Mouse (Mus musculus) stomach, embryonic 14.5 days (tissue): ENCODE measurements around the gene Kat7. TPM values are rescaled to one million over a fixed set of nuclear protein-coding genes. Genes with fewer than 3 reads are reported as not detected.

Experiments used
- ATAC-seq: fragments of 200-750 bp; cut with Nextera tagmentation; 2 replicates; pipeline ENCODE4 v1.8.0; 2017; ENCODE audit warnings: low read depth, moderate TSS enrichment; ENCODE audit not compliant: insufficient number of reproducible peaks, insufficient read depth, low FRiP score
- H3K27ac ChIP-seq: fragments of 300-500 bp; sonication (generic); 2 replicates; pipeline ENCODE4 v1.5.1; 2014; ENCODE audit warnings: mild to moderate bottlenecking, low read length, moderate library complexity, mixed read lengths
- H3K27me3 ChIP-seq: fragments of 300-500 bp; sonication (generic); 2 replicates; pipeline ENCODE4 v1.6.1; 2014; ENCODE audit warnings: low read length, control low read depth, mixed read lengths; ENCODE audit not compliant: control insufficient read depth, insufficient read depth
- H3K36me3 ChIP-seq: fragments of 300-500 bp; sonication (generic); 2 replicates; pipeline ENCODE4 v1.6.1; 2014; ENCODE audit warnings: mild to moderate bottlenecking, control low read depth, low read length, moderate library complexity, mixed read lengths; ENCODE audit not compliant: control insufficient read depth, insufficient read depth
- H3K4me1 ChIP-seq: fragments of 300-500 bp; sonication (generic); 2 replicates; pipeline ENCODE4 v1.6.1; 2014; ENCODE audit warnings: low read length, control low read depth, mixed read lengths; ENCODE audit not compliant: control insufficient read depth, insufficient read depth
- H3K4me2 ChIP-seq: fragments of 300-500 bp; sonication (generic); replicated peaks from 2 replicates; pipeline ENCODE4 v1.6.1; 2014; ENCODE audit warnings: low read depth, low read length, control low read depth
- H3K4me3 ChIP-seq: fragments of 300-500 bp; sonication (generic); 2 replicates; pipeline ENCODE4 v1.5.1; 2014; ENCODE audit warnings: low read depth, low read length, control low read depth
- H3K9ac ChIP-seq: fragments of 300-500 bp; sonication (generic); replicated peaks from 2 replicates; pipeline ENCODE4 v1.6.1; 2014; ENCODE audit warnings: low read depth, mild to moderate bottlenecking, control low read depth, low read length, moderate library complexity, mixed read lengths
- H3K9me3 ChIP-seq: fragments of 300-500 bp; sonication (generic); 2 replicates; pipeline ENCODE4 v1.6.1; 2016; ENCODE audit warnings: low read depth, low read length, control low read depth; ENCODE audit not compliant: control insufficient read depth
- WGBS: fragments of 180-500 bp; shearing (Covaris S2); extraction: QIAGEN DNeasy Blood & Tissue Kit; methylation state at CpG from one replicate; pipeline ENCODE4 v1.1.7; 2014; 5-methylcytosine and 5-hydroxymethylcytosine counted together
- polyA plus RNA-seq: library from polyadenylated mRNA; unstranded; fragments of >200 nt; fragmentation: Nextera tagmentation; extraction: Ambion mirVana; gene quantifications from 2 replicates; pipeline ENCODE4 v1.2.1, GENCODE M21; 2014

Kat7 gene
- polyA plus RNA-seq, 1 experiment from 2014 or later: 60.8 TPM

DNA sequence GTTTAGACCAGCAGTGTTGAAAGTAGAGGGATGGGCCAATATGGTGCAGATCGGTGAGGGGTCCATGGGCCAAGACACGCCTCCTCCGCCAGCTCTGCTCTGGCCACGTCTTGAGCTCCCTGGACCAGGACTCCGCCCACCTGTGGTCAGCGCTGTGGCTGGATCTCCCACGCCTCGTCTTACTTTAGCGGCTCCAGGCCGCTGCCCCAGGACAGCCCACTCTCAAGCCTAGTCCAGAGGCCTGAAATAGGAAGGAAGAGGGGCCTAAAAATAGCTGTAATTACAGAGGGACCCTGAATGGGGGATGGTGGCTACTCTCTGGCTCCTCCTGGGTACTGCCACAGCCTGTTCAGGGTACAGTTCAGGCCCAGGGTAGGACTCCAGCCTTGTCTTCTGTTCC lies 59.9 kb downstream of the Kat7 start:
- H3K9ac ChIP-seq: no peak overlapping the region
- 0 out of 2 replicates have a peak, but pooled peaks have one; percentile 16 for ATAC-seq
- no peaks in the 10 kb centered on the region for H3K4me1 ChIP-seq
- WGBS: 37% methylated on average over 10 of the region's 10 CpGs
- H3K4me2 ChIP-seq: no peak overlapping the region
- no peaks in the 10 kb centered on the region for H3K27me3 ChIP-seq
- no peaks in the 10 kb centered on the region for H3K9me3 ChIP-seq
- H3K4me3 ChIP-seq: no peak overlapping the region
- H3K36me3 ChIP-seq: no peaks in the 10 kb centered on the region
- H3K27ac ChIP-seq: no peak overlapping the region

DNA sequence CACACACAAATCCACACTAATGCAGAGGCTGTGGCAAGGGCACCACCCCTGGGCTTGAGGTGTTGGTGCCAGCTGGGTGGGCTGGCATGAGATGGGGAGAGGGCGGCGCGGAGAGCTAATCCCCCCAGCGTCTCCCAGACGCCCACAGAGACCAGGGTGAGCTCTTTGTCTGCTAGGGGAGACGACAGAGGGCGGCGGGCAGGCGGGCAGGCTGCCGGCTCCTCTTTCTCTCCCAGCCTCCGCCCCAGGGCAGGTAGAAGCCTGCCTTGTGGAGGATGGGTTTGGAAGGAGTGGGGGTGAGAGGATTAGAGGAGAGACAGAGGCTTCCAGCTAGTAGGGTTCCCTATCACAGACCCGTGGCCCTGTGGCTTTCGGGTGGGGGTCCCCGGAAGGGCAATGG lies 63.0 kb downstream of the Kat7 start:
- Histone ChIP-seq H3K9ac (no peak overlapping the region), H3K4me3 (no peak overlapping the region), H3K4me1 (no peaks in the 10 kb centered on the region), H3K4me2 (no peak overlapping the region), H3K27me3 (no peaks in the 10 kb centered on the region), H3K27ac (no peak overlapping the region), H3K36me3 (no peaks in the 10 kb centered on the region), H3K9me3 (no peaks in the 10 kb centered on the region)
- WGBS: 43% methylated on average over 14 of the region's 14 CpGs
- ATAC-seq: no peak

GRCm38 (mm10) chr11:95245456-95245855 lies 64.6 kb downstream of the Kat7 start:
- no peak for ATAC-seq
- H3K36me3 ChIP-seq: no peaks in the 10 kb centered on the region
- H3K27me3 ChIP-seq: no peaks in the 10 kb centered on the region
- no peaks in the 10 kb centered on the region for H3K4me1 ChIP-seq
- no peak overlapping the region for H3K4me3 ChIP-seq
- WGBS: 58% methylated on average over 7 of the region's 7 CpGs
- no peak overlapping the region for H3K9ac ChIP-seq
- H3K4me2 ChIP-seq: no peak overlapping the region
- H3K9me3 ChIP-seq: no peaks in the 10 kb centered on the region
- no peak overlapping the region for H3K27ac ChIP-seq

DNA sequence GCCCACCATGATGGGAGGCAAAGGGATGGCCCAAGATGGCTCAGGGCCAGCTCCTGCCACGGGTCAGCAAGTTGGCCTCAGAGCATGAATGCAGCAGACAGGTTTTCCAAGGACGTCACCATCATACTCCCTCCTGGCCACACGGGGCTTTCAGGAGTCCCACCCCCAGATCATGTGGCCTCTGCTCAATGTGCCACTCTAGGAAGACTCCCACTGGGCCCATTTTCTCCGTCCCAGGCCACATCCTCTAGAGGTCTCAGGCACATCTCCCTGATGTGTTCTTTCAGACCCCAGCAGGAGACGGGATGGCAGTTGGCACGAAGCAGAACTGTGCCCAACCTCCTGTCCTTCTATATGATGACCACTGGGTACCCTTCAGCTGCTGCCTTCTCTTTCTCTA lies 67.4 kb downstream of the Kat7 start:
- WGBS: 63% methylated on average over 6 of the region's 6 CpGs
- no peak overlapping the region for H3K4me3 ChIP-seq
- no peak overlapping the region for H3K27ac ChIP-seq
- ATAC-seq: no peak
- no peaks in the 10 kb centered on the region for H3K27me3 ChIP-seq
- no peak overlapping the region for H3K4me2 ChIP-seq
- H3K36me3 ChIP-seq: no peaks in the 10 kb centered on the region
- no peaks in the 10 kb centered on the region for H3K4me1 ChIP-seq
- H3K9ac ChIP-seq: no peak overlapping the region
- no peaks in the 10 kb centered on the region for H3K9me3 ChIP-seq

DNA sequence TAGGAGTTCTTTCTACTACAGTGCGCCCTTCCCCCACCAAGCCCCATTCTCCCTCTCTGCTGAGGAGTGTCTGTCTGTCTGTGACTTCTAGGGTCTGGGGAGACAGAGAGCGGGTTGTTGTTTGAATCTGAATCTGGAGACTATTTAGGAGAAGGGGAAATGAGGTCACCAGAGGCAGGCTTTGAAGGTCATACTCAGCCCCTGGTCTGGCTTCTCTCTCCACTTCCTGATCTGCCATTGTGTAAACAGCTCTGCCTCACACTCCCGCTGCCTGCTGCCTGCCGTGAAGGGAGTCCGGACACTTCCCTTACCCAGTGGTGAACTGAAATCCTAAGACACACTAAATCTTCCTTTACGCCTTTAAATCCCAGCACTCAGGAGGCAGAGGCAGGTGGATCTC lies 71.6 kb downstream of the Kat7 start:
- Histone ChIP-seq H3K9ac (no peak overlapping the region), H3K9me3 (no peaks in the 10 kb centered on the region), H3K4me1 (no peaks in the 10 kb centered on the region), H3K4me3 (no peak overlapping the region), H3K27me3 (no peaks in the 10 kb centered on the region), H3K4me2 (no peak overlapping the region), H3K27ac (no peak overlapping the region), H3K36me3 (no peaks in the 10 kb centered on the region)
- no peak for ATAC-seq
- WGBS: 49% methylated on average over 6 of the region's 6 CpGs

DNA sequence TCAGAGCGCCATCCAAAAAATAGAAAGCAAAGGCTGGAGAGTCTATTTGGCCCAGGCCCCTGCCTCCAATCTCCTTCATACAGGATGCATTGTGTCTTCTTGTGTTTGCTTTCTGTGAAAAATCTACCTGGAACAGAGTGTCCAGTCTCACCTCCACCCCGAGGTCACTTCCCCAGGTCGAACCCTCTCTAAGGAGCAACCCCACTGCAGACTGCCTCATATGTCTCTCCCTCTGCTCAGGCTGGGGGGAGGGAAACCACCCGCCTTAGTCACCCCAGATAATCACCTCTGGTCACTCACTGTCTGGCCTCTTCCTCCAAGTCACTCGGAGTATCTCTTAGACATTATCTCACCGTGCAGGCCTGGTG lies 77.7 kb downstream of the Kat7 start:
- WGBS: 36% methylated on average over 6 of the region's 6 CpGs
- Histone ChIP-seq H3K4me1 (no peaks in the 10 kb centered on the region), H3K9ac (no peak overlapping the region), H3K27me3 (no peaks in the 10 kb centered on the region), H3K9me3 (no peaks in the 10 kb centered on the region), H3K27ac (no peak overlapping the region), H3K4me3 (no peak overlapping the region), H3K4me2 (peak overlapping the region; percentile 32; the same call in 1 of the 2 replicates), H3K36me3 (no peaks in the 10 kb centered on the region)
- no peak for ATAC-seq

- no peaks in the 10 kb centered on the region for H3K36me3 ChIP-seq
- H3K4me2 ChIP-seq: peak overlapping the region; percentile 32
- H3K9me3 ChIP-seq: no peaks in the 10 kb centered on the region
- no peak overlapping the region for H3K27ac ChIP-seq
- no peaks in the 10 kb centered on the region for H3K4me1 ChIP-seq
- WGBS: 12% methylated on average over 24 of the region's 24 CpGs
- H3K27me3 ChIP-seq: no peaks in the 10 kb centered on the region
- H3K4me3 ChIP-seq: peak overlapping the region; percentile 8; the same call in 1 of the 2 replicates
- ATAC-seq: peak; percentile 30; the same call in 1 of the 2 replicates
- H3K9ac ChIP-seq: no peak overlapping the region
Observed at GRCm38 (mm10) chr11:95231688-95232328, 78.2 kb downstream of the Kat7 start.

DNA sequence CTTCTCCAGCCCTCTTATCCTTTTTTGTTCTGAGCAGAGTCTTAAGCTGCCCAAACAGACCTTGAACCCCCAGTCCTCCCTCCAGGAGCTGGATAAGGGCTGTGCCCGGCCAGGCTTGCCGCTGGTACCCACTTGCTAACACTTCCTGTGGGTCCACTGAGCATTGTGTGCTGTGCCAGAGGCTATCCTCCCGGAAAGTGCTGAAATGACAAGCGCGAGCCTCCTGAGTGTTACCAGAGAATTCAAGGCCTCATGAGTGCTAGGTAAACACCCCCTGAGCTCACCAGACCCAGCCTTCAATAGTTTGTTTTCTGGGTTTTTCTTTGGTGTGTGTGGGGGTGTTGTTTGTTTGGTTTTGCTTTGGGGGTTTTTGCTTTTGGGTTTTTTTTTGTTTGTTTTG lies 82.6 kb downstream of the Kat7 start:
- H3K9me3 ChIP-seq: no peaks in the 10 kb centered on the region
- no peak overlapping the region for H3K27ac ChIP-seq
- no peak for ATAC-seq
- no peaks in the 10 kb centered on the region for H3K36me3 ChIP-seq
- H3K4me2 ChIP-seq: no peak overlapping the region
- no peak overlapping the region for H3K4me3 ChIP-seq
- peaks cover 11% of the 10 kb centered on the region for H3K27me3 ChIP-seq
- H3K4me1 ChIP-seq: peaks cover 7% of the 10 kb centered on the region; the same call in 1 of the 2 replicates
- H3K9ac ChIP-seq: no peak overlapping the region
- 36% methylated on average over 5 of the region's 5 CpGs for WGBS

DNA sequence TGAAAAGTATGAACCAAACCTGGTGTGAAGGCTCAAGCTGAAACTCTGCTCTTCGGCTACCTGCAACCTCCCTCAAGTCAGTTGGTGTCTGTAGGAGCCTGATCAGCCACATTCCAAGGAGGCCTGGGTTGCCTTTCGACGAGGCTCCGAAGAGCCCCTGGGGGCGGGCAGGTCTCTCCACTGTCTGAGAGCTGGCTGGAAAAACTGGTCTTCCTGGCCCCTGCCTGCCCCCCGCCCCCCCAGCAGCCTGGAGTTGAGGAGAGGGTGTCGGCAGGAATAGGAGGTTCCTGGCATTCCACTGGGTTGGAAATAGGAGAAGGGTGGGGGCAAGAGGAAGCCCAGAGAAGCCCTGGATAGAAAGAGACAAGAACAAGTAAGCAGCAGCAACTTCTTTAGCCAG lies 84.6 kb downstream of the Kat7 start:
- Histone ChIP-seq H3K4me2 (no peak overlapping the region), H3K9me3 (no peaks in the 10 kb centered on the region), H3K9ac (no peak overlapping the region), H3K36me3 (no peaks in the 10 kb centered on the region), H3K27me3 (peaks cover 15% of the 10 kb centered on the region), H3K27ac (peak overlapping the region; percentile 63; the same call in 1 of the 2 replicates), H3K4me1 (peaks cover 7% of the 10 kb centered on the region; the same call in 1 of the 2 replicates), H3K4me3 (no peak overlapping the region)
- 13% methylated on average over 7 of the region's 7 CpGs for WGBS
- ATAC-seq: no peak
